Mouse (Mus musculus) fibroblast of lung, adult 2 months (primary cell): ENCODE data around the gene H2-T23.
"Not testable (repeated sequence)": the region's sequence is repeated elsewhere in the genome, so short reads cannot be mapped to it uniquely, and the experiment has no call there.

ENCODE experiments used
- DNase-seq: peaks from one replicate; pipeline ENCODE4 v3.0.0-alpha.2; 2011; ENCODE audit warnings: low read depth

Gene H2-T23

GRCm38 (mm10) chr17:36023710-36024654 is 8.7 kb downstream of the H2-T23 start:
- DNase-seq, result peak; percentile 60

DNA sequence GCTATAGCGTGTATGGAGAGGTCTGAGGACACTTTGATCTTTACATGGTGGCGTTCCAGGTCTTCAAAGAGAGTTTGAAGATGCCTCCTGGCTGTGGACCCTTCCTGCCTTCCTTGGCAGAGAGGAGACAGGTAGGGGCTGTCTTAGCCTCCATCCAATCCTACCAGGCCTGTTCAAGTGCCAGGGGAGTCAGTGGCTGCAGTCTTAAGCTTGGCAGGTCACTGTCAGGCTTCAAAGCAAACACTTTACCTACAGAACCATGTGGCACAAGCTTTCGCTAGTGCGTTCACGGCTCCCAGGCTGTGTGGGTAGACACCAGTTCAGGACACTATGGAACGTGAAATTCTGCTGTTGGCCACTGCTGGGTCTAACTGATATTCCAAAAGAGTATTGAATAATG is 9.7 kb downstream of the H2-T23 start:
- DNase-seq, result no peak

DNA sequence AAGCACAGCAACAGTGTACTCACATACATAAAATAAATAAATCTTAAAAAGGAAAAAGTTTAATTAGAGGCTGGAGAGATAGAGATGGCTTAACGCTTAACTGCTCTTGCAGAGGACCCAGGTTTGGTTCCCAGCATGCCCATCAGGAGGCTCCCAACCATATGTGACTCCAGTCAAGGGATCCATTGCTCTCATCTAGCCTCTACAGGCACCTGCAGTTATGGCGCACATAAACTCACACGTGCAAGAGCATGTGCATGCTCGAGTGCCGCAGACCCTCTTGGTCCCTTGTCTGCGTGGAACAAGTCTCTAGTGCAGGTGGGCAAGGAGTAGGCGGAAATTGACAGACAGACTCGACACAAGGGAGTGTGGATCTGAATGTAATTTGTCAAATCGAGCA is 10.6 kb downstream of the H2-T23 start:
- no peak for DNase-seq

DNA sequence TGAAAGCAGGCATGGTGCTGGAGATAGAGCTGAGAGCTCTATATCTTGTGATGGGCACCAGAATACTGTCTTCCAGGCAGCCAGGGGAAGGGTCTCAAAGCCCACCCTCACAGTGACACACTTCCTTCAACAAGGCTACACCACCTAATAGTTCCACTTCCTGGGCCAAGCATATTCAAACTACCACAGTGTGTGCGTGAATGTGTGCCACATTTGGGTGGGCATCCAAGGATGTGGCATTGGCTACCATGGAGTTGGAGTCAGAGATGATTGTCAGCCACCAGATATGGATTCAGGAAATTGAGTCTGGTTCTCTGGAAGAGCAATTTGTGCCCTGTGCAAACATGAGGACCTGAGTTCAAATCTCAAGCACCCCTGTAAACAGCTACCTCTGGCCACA is 11.3 kb downstream of the H2-T23 start:
- DNase-seq, result no peak

GRCm38 (mm10) chr17:36020191-36021073 is 12.2 kb downstream of the H2-T23 start, which contains the start of gene H2-T24:
Gene H2-T24, minus strand, starts transcription at chr17:36020560.
- DNase-seq, result no peak

DNA sequence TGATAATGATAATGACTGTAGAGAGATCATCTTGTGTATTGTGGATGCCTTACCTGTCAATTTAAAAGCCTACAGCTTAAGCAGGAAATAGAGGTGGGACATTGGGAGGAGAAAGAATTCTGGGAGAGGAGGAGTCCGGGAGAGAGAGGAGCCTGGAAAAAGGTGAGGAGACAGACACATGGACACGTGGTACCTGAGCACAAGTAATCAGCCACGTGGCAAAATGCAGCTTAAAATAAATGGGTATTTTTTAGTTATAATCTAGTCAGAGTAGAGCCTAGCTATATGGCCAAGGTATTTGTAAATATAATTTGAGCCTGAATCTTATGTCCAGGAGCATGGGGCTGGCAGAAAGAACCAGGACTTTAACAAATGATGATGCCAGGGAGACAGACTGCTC is 13.1 kb downstream of the H2-T23 start:
- DNase-seq, result no peak

DNA sequence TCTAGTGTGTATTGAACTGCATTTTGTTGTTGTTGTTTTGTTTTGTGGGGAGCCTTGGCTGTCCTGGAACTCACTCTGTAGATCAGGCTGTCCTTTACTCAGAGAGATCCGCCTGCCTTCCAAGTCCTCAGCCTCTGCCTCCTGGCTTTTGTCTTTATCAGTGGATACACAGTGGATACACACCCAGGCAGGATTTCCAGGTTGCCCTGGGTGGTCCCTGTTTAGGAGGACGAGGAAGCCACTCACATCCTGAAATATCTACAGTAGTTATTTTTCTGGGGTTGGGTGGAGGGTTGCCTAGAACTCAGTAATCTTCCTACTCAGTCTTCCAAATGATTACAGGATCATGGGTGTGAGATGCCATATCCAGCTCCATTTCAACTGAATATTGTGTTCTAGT is 13.7 kb downstream of the H2-T23 start:
- DNase-seq, result no peak

- DNase-seq, result no peak
These were observed 15.6 kb downstream of the H2-T23 start for GRCm38 (mm10) chr17:36017046-36017445.

DNA sequence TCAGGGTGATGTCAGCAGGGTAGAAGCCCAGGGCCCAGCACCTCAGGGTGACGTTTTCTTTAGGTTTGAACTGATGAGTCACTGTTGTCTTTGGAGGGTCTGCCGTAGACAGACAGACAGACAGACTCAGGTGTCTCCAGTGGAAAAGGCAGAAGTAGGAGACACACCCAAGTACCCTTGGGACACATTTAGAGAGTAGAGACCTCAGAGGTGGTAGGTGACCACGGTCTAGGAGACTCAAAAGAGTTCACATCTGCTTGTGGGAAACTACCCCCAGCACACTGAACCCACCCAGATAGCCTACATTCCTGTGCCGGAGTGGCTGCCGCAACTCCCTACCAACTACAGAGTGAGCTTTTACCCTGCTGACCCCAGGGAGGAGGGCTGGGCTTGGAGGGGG is 17.7 kb downstream of the H2-T23 start:
- no peak for DNase-seq

GRCm38 (mm10) chr17:36004409-36004808 is 28.2 kb downstream of the H2-T23 start:
- not testable (repeated sequence) for DNase-seq

DNA sequence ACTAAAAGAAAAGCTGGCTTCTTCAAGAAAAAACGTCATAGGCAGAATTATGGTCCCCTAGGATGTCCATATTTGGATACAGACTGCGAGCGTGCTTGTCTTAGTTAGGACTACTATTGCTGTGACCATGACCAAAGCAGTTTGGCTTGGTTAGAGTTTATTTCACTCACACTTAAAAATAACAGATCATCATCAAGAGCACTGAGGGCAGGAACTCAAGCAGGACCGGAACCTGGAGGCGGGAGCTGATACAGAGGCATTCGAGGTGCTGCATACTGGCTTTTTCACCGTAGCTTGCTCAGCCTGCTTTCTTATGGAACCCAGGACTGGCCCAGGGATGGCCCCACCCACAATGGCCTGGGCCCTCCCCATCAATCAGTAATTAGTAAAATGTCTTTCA is 29.3 kb downstream of the H2-T23 start:
- no peak for DNase-seq

DNA sequence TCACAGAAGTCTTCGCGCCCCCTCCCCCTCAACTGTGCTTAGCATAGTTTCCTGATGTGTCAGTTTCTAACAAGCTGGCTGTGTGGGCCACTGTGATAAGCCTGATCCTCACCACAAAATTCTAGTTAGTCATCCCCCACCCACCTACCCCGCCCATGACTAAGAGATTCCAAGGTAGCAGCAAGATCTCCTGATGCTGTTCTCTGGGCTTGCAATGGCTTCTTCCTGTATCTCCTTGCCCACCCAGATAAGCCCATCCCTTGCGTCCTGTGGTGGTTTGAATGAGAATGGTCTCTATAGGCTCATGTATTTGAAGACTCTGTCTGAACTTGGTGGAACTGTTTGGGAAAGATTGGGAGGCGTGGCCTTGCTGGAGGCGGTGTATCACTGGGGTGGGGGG is 30.7 kb downstream of the H2-T23 start:
- no peak for DNase-seq

GRCm38 (mm10) chr17:36001121-36001897 is 31.3 kb downstream of the H2-T23 start:
- no peak for DNase-seq

GRCm38 (mm10) chr17:36000349-36000748 is 32.3 kb downstream of the H2-T23 start:
- no peak for DNase-seq

DNA sequence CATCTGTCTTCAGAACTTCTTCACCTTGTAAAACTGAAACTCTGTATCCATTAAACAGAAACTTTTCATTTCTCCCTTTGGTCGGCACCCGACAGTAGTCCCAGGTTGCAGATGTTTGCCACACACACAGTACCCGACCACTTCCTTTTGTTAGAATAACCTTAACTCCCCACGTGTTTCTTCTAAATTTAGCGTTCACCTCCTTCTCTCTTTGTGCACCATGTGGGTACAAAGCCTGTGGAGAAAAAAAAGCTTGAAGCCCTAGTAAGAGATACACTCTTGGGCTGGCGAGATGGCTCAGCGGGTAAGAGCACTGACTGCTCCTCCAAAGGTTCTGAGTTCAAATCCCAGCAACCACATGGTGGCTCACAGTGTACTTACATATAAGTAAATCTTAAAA is 33.3 kb downstream of the H2-T23 start:
- no peak for DNase-seq

GRCm38 (mm10) chr17:35998545-35999305 is 33.9 kb downstream of the H2-T23 start:
- DNase-seq, result no peak

DNA sequence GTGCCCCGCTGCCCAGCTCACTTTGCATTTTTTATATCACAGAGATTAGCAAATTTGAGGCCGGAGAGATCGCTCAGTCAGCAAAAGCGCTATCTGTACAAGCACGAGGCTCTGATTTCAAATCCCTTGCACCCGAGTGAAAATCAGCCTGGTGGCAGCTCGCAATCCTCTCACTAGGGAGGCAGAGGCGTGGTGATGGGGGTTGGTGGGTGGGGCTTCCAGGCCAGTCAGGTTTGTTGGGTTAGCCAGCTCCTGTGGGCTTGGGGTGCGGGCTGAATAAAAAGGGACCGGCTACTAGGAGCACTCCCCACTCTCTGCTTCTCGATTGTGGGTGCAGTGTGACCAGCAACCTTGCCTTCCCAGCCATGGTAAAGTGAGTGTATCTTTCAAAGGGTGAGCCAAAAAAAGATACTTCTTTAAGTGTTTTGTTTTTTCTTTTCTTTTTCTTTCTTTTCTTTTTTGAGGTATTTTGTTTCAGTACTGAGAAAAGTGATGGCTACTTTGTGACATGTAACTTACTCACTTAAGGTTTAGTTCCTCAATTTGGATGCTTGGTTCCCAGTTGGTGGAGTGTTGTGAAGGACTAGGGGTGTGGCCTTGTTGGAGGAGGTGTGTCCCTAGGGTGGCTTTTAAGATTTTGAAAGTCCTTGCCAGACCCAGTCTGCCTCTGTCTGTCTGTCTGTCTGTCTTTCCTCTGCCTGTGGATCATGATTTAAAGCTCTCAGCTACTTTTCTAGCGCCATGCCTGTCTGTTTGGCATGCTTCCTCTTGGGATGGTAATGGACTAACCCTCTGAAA is 34.7 kb downstream of the H2-T23 start:
- no peak for DNase-seq

DNA sequence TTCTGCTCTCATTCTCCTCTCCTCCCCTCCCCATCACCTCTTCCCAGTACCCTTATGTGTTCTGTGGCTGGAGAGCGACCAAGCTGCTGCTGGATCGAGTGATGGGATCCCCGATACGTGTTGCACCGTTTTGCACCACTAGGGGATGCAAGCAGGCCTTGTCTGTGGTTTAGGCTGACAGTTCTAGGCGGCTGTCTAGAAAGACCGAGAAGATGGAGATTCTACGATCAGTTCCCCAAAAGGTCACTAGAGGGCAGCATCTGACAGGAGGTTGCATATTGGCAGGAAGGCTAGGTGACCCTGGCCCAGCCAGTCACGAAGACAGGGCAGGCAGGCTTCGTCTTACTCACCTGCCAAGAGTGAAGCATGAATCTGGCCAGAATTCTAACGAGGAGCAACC is 35.7 kb downstream of the H2-T23 start:
- peak; percentile 97 for DNase-seq

- no peak for DNase-seq
These were observed 37.8 kb downstream of the H2-T23 start for GRCm38 (mm10) chr17:35994879-35995240.

DNA sequence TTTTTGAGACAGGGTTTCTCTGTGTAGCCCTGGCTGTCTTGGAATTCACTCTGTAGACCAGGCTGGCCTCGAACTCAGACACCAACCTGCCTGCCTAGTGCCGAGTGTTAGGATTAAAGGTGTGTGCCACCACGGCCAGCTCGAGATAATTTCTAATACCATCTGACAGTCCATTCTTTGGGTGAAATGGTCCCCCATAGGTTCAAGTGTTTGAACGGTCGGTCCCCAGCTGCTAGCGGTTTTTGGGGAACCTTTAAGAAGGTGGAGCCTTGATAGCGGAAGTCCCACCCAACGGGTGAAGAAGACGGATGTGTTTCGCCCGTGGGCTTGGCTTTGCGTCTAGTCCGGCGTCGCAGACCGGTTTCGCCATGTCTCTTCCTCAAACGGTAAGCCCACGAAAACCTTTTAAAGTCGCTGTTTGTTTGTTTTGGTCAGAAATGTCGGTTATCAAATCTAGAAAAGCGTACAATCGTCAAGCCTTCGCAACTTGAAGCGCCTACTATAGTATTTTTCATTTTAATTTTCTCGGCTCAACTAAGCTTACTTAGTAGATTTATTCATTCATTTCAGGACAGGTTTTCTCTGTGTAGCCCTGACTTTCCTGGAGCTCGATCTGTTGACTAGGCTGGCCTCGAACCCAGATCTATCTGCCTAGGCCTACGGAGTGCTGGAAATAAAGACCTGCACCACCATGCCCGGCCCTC is 38.3 kb downstream of the H2-T23 start:
- DNase-seq, result peak; percentile 53
